Mouse (Mus musculus): ENCODE measurements around the gene Tbce.

GRCm38 (mm10) chr13:13954931-13955330 lies 84.5 kb downstream of the Tbce start:
- TF ChIP-seq CTCF (IDR thresholded peaks at IDR 0.05; ENCODE audit: low read depth) (no peak), EP300 (IDR thresholded peaks at IDR 0.05; ENCODE audit: low read depth) (no peak)

Measured in heart, postnatal 0 days (tissue).